Mouse (Mus musculus) adrenal gland, adult 18-20 months (tissue): ENCODE measurements around the gene Gabrq. TPM values are rescaled to one million over a fixed set of nuclear protein-coding genes. Genes with fewer than 3 reads are reported as not detected.

ENCODE experiments used
- DNase-seq, 2 experiments: peaks; one replicate each; pipeline ENCODE4 v3.0.0; 2021 to 2022; ENCODE audit warnings: low spot score in 2 of 2
- long read RNA-seq, 2 experiments: library from polyadenylated mRNA; stranded (forward); transcript quantifications; one replicate each; pipeline ENCODE4 v2.0.0; 2021
- total RNA-seq, 2 experiments: library from RNA; stranded (reverse); gene quantifications; 1 replicate in 1 of 2; 2 replicates in 1 of 2; pipeline ENCODE4 v1.2.3; 2021

Gabrq gene
- total RNA-seq, result under 1 TPM in 1 of 2 experiments, not detected in 1; 0.10 TPM
- long read RNA-seq, experiment 1, result 0 reads
- long read RNA-seq, experiment 2, result 0 reads

DNA sequence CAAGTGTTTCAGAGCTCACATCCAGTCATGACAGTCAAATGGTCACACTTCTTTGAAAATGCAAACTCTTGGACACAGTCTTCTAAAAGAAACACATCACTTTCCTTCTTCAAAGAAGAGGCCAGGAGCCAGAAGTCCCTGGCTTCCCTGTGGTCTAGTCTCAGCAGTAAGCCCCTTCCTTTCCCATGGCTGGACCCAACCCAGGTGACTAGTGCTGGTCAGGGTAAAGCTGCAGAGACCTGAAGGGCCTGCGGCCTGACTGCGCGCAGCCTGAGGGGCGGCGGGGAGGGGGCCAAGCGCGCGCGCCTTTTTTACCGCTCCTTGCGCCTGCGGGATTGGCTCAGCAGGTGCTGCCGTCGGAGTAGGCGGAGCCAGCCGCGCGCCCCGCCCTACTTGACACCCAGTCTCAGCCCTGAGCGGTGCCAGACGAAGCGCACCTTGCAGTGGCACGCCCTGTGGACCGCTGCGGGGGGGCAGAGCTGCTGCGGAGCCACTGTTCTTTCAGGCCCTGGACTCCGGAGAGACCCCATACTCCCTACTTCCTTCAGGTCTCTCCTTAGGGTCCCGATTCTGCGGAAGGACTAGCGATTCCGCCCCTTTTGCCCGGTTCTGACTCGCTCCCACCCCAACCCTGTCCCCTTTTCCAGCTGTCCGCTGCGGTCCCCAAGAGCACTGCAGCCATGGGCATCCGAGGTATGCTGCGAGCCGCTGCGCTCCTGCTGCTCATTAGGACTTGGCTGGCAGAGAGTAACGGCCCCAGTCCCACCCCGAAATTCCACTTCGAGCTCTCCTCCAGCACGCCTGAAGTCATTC is at the start of gene Gabrq:
TSS of gene Gabrq (plus strand) at position 403 of the 813 bp plus-strand sequence.
- no peak for DNase-seq

GRCm38 (mm10) chrX:72788773-72789557 is 36.0 kb upstream of the Gabrq start:
- DNase-seq, result no peak

DNA sequence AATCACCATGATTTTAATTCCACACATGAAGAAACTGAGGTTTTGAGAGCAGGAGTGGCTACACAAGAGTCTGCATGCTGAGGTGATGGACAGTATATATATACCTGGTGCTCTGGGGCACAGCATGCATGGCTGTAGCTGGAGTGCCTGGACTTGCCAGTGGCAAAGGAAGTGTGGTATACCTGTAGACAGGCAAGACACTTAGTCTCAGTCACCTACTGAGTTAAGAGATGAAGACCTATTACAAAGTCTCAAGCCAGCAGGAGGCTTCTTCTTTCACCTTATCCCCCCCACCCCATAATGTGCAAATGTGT is 35.5 kb upstream of the Gabrq start:
- no peak for DNase-seq

DNA sequence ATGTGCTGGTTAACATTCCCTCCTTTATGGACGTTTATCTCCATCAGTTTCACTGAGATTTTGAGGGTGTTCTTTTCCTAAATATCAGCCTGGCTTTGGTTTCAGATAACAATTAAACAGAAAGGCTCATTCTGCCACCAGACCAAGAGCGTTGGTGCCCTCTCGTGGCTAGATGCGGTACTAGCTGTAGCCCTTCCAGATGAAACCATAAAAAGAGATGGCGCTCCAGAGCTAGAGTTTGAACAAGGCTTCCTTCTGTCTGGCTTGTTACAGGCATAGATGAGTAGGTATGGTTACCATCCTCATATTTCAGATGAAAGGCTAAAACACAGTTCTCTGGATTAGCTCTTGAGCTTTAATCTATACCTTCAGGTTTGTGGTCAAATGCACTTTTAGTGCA is 5.4 kb upstream of the Gabrq start:
- DNase-seq, result peak; percentile 53 to 55

- no peak for DNase-seq
These were observed 1.7 kb upstream of the Gabrq start for GRCm38 (mm10) chrX:72823310-72823709.

DNA sequence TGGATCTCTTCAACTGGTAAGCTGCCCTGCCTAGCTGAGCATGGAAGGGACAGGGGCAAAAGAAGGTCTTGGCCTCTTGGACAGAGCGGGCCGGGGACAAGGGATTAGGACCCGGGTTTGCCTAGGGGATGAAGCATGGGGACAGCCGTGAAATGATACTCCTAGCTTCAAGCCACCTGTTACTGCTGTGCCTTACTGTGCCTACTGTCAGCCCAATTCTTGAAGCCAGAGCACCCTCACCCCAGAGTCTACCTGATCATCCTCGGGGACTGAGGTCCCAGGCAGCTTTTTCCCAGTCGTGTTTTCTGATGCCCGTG is 569 bp downstream of the Gabrq start:
- DNase-seq, result no peak

Other genes with a start within 250 kb of the Gabrq start
- 1 to 10 TPM; 1.2 to 2.0 TPM for gene Gabra3, start 168.3 kb upstream of the Gabrq start, total RNA-seq
- 10 to 100 TPM; 44.5 to 45.3 TPM for gene Cetn2, start 93.2 kb downstream of the Gabrq start, total RNA-seq
- 10 to 100 TPM; 33.8 to 60.0 TPM for gene Nsdhl, start 93.4 kb downstream of the Gabrq start, total RNA-seq
- gene Zfp185, start 162.2 kb downstream of the Gabrq start, total RNA-seq, result 1 to 10 TPM; 2.5 to 2.9 TPM
- gene Pnma5, start 211.9 kb downstream of the Gabrq start, total RNA-seq, result under 1 TPM; 0.16 to 0.17 TPM
- under 1 TPM; 0.19 to 0.20 TPM for gene Pnma3, start 239.6 kb downstream of the Gabrq start, total RNA-seq